Mouse (Mus musculus): ENCODE measurements around the gene Vmn1r37. TPM values are rescaled to one million over a fixed set of nuclear protein-coding genes. Genes with fewer than 3 reads are reported as not detected.

Vmn1r37 gene
- not detected for total RNA-seq (2023)

DNA sequence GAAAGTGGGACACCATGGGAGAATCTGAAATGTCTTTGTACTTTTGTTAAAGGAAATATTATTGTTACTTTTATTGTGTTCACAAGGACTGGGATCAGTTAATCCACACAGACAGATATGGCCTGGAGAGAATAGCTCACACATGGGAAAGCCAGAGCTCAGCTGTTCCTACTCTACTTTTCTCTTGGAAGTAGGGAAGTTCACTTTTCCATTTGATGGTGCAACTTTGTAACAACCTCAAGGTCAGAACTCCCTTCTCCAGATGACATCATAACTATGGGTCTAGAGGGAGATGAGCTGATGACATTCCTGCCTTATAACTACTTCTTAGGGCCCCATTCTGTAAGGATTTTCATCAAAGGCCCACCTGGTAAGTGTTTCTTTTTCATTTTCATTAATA lies at the start of gene Vmn1r37:
Gene Vmn1r37, plus strand, starts transcription at position 301 of the 400 bp plus-strand sequence.

DNA sequence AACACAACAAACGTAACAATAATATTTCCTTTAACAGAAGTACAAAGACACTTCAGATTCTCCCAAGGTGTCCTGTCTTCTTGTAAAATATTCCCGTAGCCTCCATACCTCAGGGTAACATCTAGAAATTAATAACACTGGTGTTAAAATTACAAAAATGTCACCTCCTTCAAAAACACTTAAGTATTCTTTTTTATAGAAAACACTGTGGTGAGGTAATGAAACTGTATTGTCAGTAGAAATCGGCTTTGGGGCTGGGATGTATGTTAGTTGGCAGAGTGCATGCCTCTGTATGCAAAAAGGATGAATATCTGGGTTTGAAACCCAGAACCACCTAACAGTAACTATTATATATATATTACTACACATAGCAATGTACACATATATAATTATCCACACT lies 43.4 kb upstream of the Vmn1r37 start, which contains the start of gene Vmn1r35:
Gene Vmn1r35, minus strand, starts transcription at position 101 of the 400 bp plus-strand sequence.

DNA sequence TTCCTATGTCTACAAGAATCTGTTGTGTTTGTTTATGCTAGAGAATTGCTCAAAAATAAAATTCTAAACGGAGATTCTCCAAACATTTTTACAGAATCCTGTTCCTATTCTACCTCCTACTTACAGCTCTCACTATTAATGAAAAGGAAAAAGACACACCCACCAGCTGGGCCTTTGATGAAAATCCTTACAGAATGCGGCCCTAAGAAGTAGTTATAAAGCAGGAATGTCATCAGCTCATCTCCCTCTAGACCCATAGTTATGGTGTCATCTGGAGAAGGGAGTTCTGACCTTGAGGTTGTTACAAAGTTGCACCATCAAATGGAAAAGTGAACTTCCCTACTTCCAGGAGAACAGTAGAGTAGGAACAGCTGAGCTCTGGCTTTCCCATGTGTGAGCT lies 10.1 kb upstream of the Vmn1r37 start, which contains the start of gene Vmn1r36:
Gene Vmn1r36, minus strand, starts transcription at position 101 of the 400 bp plus-strand sequence.

DNA sequence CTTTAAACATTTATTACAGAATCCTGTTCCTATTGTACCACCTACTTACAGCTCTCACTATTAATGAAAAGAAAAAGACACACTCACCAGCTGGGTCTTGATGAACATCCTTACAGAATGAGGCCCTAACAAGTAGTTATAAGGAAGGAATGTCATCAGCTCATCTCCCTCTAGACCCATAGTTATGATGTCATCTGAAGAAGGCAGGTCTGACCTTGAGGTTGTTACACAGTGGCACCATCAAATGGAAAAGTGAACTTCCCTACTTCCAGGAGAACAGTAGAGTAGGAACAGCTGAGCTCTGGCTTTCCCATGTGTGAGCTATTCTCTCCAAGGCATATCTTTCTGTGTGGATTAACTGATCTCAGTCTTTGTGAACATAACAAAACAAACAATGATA lies 53.3 kb downstream of the Vmn1r37 start, which contains the start of gene Vmn1r38:
Gene Vmn1r38, minus strand, starts transcription at position 101 of the 400 bp plus-strand sequence.

Other genes with a start within 250 kb of the Vmn1r37 start
- 12.6 TPM for gene Mad2l1, start 194.0 kb upstream of the Vmn1r37 start, total RNA-seq (2023)
- gene Vmn1r32, start 169.3 kb upstream of the Vmn1r37 start, total RNA-seq (2023): not detected
- gene Vmn1r33, start 111.1 kb upstream of the Vmn1r37 start, total RNA-seq (2023): not detected
- gene Vmn1r34, start 85.5 kb upstream of the Vmn1r37 start, total RNA-seq (2023): not detected
- gene Vmn1r35, start 43.5 kb upstream of the Vmn1r37 start, total RNA-seq (2023): not detected
- gene Vmn1r36, start 10.2 kb upstream of the Vmn1r37 start, total RNA-seq (2023): not detected
- not detected for gene Vmn1r38, start 53.2 kb downstream of the Vmn1r37 start, total RNA-seq (2023)
- gene Vmn1r39, start 81.2 kb downstream of the Vmn1r37 start, total RNA-seq (2023): not detected
- 14.3 TPM for gene Gng12, start 167.0 kb downstream of the Vmn1r37 start, total RNA-seq (2023)